Mouse (Mus musculus): Measurements from ENCODE around the gene Gm20388. TPM values are rescaled to one million over a fixed set of nuclear protein-coding genes. Genes with fewer than 3 reads are reported as not detected.
"Not testable (repeated sequence)": the region's sequence is repeated elsewhere in the genome, so short reads cannot be mapped to it uniquely, and the experiment has no call there.

Gene Gm20388
- polyA plus RNA-seq, 1 experiment from 2014 or later, result not detected

- H3K36me3 ChIP-seq; H3K27me3 ChIP-seq; H3K9me3 ChIP-seq (replicated peaks); H3K4me3 ChIP-seq; ATAC-seq (replicated peaks; ENCODE audit: insufficient number of reproducible peaks, insufficient read depth, low FRiP score, low read depth); H3K4me2 ChIP-seq; H3K9ac ChIP-seq; H3K27ac ChIP-seq: not testable (repeated sequence)
- WGBS, result 88% methylated on average over 7 of the region's 7 CpGs
- H3K4me1 ChIP-seq (replicated peaks), result peaks cover 14% of the 10 kb centered on the region
These were observed 4103.7 kb downstream of the Gm20388 start for GRCm38 (mm10) chr8:124014299-124014698.

- no peak for ATAC-seq (replicated peaks; ENCODE audit: insufficient number of reproducible peaks, insufficient read depth, low FRiP score, low read depth)
- Histone ChIP-seq H3K4me1 (replicated peaks) (peaks cover 18% of the 10 kb centered on the region), H3K9me3 (replicated peaks) (no peaks in the 10 kb centered on the region), H3K27ac (no peak overlapping the region), H3K36me3 (no peaks in the 10 kb centered on the region; the same call in 1 of the 2 replicates), H3K27me3 (no peaks in the 10 kb centered on the region), H3K9ac (no peak overlapping the region), H3K4me3 (no peak overlapping the region), H3K4me2 (no peak overlapping the region)
- 79% methylated on average over 3 of the region's 3 CpGs for WGBS
These were observed 4104.1 kb downstream of the Gm20388 start for GRCm38 (mm10) chr8:124014751-124015150.

GRCm38 (mm10) chr8:124019782-124020181 lies 4109.1 kb downstream of the Gm20388 start:
- no peak for ATAC-seq (replicated peaks; ENCODE audit: insufficient number of reproducible peaks, insufficient read depth, low FRiP score, low read depth)
- H3K9me3 ChIP-seq (replicated peaks), result no peaks in the 10 kb centered on the region
- no peaks in the 10 kb centered on the region for H3K27me3 ChIP-seq
- 20% methylated on average over 13 of the region's 13 CpGs for WGBS
- H3K27ac ChIP-seq, result no peak overlapping the region
- H3K9ac ChIP-seq, result peak overlapping the region; percentile 69; the same call in 1 of the 2 replicates
- no peaks in the 10 kb centered on the region for H3K36me3 ChIP-seq
- H3K4me3 ChIP-seq, result peak overlapping the region; percentile 65
- H3K4me1 ChIP-seq (replicated peaks), result peaks cover 29% of the 10 kb centered on the region
- H3K4me2 ChIP-seq, result peak overlapping the region; percentile 80

- H3K9ac ChIP-seq, result peak overlapping the region; percentile 69
- peak overlapping the region; percentile 80 for H3K4me2 ChIP-seq
- peak overlapping the region; percentile 88 for H3K27ac ChIP-seq
- WGBS, result 1% methylated on average over 54 of the region's 87 CpGs
- H3K36me3 ChIP-seq, result peaks cover 3% of the 10 kb centered on the region
- no peaks in the 10 kb centered on the region for H3K9me3 ChIP-seq (replicated peaks)
- H3K27me3 ChIP-seq, result no peaks in the 10 kb centered on the region
- peaks cover 29% of the 10 kb centered on the region for H3K4me1 ChIP-seq (replicated peaks)
- H3K4me3 ChIP-seq, result peak overlapping the region; percentile 65
- ATAC-seq (replicated peaks; ENCODE audit: insufficient number of reproducible peaks, insufficient read depth, low FRiP score, low read depth), result peak; percentile 84
These were observed 4110.0 kb downstream of the Gm20388 start for GRCm38 (mm10) chr8:124020439-124021236.

- Histone ChIP-seq H3K4me3 (peak within 1 kb of the TSS; percentile 65), H3K4me2 (peak within 1 kb of the TSS; percentile 80), H3K4me1 (replicated peaks) (peaks cover 29% of the 10 kb centered on the region), H3K9ac (peak within 1 kb of the TSS; percentile 69), H3K27me3 (no peaks in the 10 kb centered on the region), H3K9me3 (replicated peaks) (no peaks in the 10 kb centered on the region), H3K27ac (peak within 1 kb of the TSS; percentile 88), H3K36me3 (peaks cover 9% of the 10 kb centered on the region)
- WGBS, result 1% methylated on average over 73 of the region's 74 CpGs
- peak; percentile 90 for ATAC-seq (replicated peaks; ENCODE audit: insufficient number of reproducible peaks, insufficient read depth, low FRiP score, low read depth)
These were observed 4110.9 kb downstream of the Gm20388 start, which contains the start of the genes Taf5l and Urb2 for GRCm38 (mm10) chr8:124021237-124022227. Gene Taf5l (minus strand): TSS chr8:124021397. Gene Urb2 (plus strand): TSS chr8:124021508.

GRCm38 (mm10) chr8:124026265-124026664 lies 4115.6 kb downstream of the Gm20388 start:
- not testable (repeated sequence) for ATAC-seq (replicated peaks; ENCODE audit: insufficient number of reproducible peaks, insufficient read depth, low FRiP score, low read depth); H3K9me3 ChIP-seq (replicated peaks); H3K27ac ChIP-seq; H3K4me2 ChIP-seq; H3K27me3 ChIP-seq; H3K9ac ChIP-seq; H3K4me1 ChIP-seq (replicated peaks); H3K4me3 ChIP-seq
- 74% methylated on average over 2 of the region's 2 CpGs for WGBS
- peaks cover 50% of the 10 kb centered on the region for H3K36me3 ChIP-seq

GRCm38 (mm10) chr8:124027831-124028230 lies 4117.2 kb downstream of the Gm20388 start:
- Histone ChIP-seq H3K27me3 (no peaks in the 10 kb centered on the region), H3K9me3 (replicated peaks) (no peaks in the 10 kb centered on the region), H3K27ac (no peak overlapping the region), H3K4me1 (replicated peaks) (peaks cover 3% of the 10 kb centered on the region; the same call in 1 of the 2 replicates), H3K4me3 (no peak overlapping the region), H3K9ac (no peak overlapping the region), H3K4me2 (no peak overlapping the region), H3K36me3 (peaks cover 56% of the 10 kb centered on the region)
- 82% methylated on average over 6 of the region's 6 CpGs for WGBS
- no peak for ATAC-seq (replicated peaks; ENCODE audit: insufficient number of reproducible peaks, insufficient read depth, low FRiP score, low read depth)

GRCm38 (mm10) chr8:124033400-124033799 lies 4122.8 kb downstream of the Gm20388 start:
- no peak for ATAC-seq (replicated peaks; ENCODE audit: insufficient number of reproducible peaks, insufficient read depth, low FRiP score, low read depth)
- no peaks in the 10 kb centered on the region for H3K27me3 ChIP-seq
- 60% methylated on average over 5 of the region's 5 CpGs for WGBS
- no peak overlapping the region for H3K4me2 ChIP-seq
- peaks cover 71% of the 10 kb centered on the region for H3K36me3 ChIP-seq
- H3K9me3 ChIP-seq (replicated peaks), result no peaks in the 10 kb centered on the region
- no peaks in the 10 kb centered on the region for H3K4me1 ChIP-seq (replicated peaks)
- H3K4me3 ChIP-seq, result no peak overlapping the region
- no peak overlapping the region for H3K27ac ChIP-seq
- H3K9ac ChIP-seq, result no peak overlapping the region

GRCm38 (mm10) chr8:124038121-124038520 lies 4127.5 kb downstream of the Gm20388 start:
- no peak overlapping the region for H3K27ac ChIP-seq
- no peaks in the 10 kb centered on the region for H3K4me1 ChIP-seq (replicated peaks)
- H3K4me3 ChIP-seq, result no peak overlapping the region
- no peaks in the 10 kb centered on the region for H3K27me3 ChIP-seq
- no peak overlapping the region for H3K9ac ChIP-seq
- no peaks in the 10 kb centered on the region for H3K9me3 ChIP-seq (replicated peaks)
- WGBS, result 88% methylated on average over 7 of the region's 7 CpGs
- no peak for ATAC-seq (replicated peaks; ENCODE audit: insufficient number of reproducible peaks, insufficient read depth, low FRiP score, low read depth)
- no peak overlapping the region for H3K4me2 ChIP-seq
- peaks cover 68% of the 10 kb centered on the region for H3K36me3 ChIP-seq

GRCm38 (mm10) chr8:124039351-124039750 lies 4128.7 kb downstream of the Gm20388 start:
- peaks cover 68% of the 10 kb centered on the region for H3K36me3 ChIP-seq
- no peak overlapping the region for H3K9ac ChIP-seq
- 81% methylated on average over 4 of the region's 4 CpGs for WGBS
- no peak overlapping the region for H3K4me3 ChIP-seq
- ATAC-seq (replicated peaks; ENCODE audit: insufficient number of reproducible peaks, insufficient read depth, low FRiP score, low read depth), result no peak
- H3K4me2 ChIP-seq, result no peak overlapping the region
- no peaks in the 10 kb centered on the region for H3K9me3 ChIP-seq (replicated peaks)
- H3K4me1 ChIP-seq (replicated peaks), result no peaks in the 10 kb centered on the region
- H3K27me3 ChIP-seq, result no peaks in the 10 kb centered on the region
- H3K27ac ChIP-seq, result no peak overlapping the region

GRCm38 (mm10) chr8:124042201-124042600 lies 4131.6 kb downstream of the Gm20388 start:
- no peak for ATAC-seq (replicated peaks; ENCODE audit: insufficient number of reproducible peaks, insufficient read depth, low FRiP score, low read depth)
- Histone ChIP-seq H3K27ac (no peak overlapping the region), H3K27me3 (no peaks in the 10 kb centered on the region), H3K4me1 (replicated peaks) (no peaks in the 10 kb centered on the region), H3K4me2 (no peak overlapping the region), H3K9ac (no peak overlapping the region), H3K36me3 (peaks cover 63% of the 10 kb centered on the region), H3K4me3 (no peak overlapping the region), H3K9me3 (replicated peaks) (no peaks in the 10 kb centered on the region)
- 97% methylated on average over 1 of the region's 1 CpGs for WGBS
